Mouse (Mus musculus): ENCODE measurements around the gene Rab4a. TPM values are rescaled to one million over a fixed set of nuclear protein-coding genes. Genes with fewer than 3 reads are reported as not detected.

Rab4a gene
- polyA plus RNA-seq (2015; fragmentation: Illumina TruSeq; extraction: RNeasy Lipid Tissue Mini Kit (QIAGEN cat#74804); ENCODE audit: insufficient read depth, low replicate concordance): 3.2 TPM

GRCm38 (mm10) chr8:123805718-123806373, at the start of gene Rab4a:
TSS of gene Rab4a (plus strand) at chr8:123805985.

GRCm38 (mm10) chr8:123859648-123860259, 54.0 kb downstream of the Rab4a start, which contains the start of gene Ccsap:
TSS of gene Ccsap (minus strand) at chr8:123860209.

Other genes with a start within 250 kb of the Rab4a start
- gene Rhou, start 152.1 kb upstream of the Rab4a start, polyA plus RNA-seq (2015; fragmentation: Illumina TruSeq; extraction: RNeasy Lipid Tissue Mini Kit (QIAGEN cat#74804); ENCODE audit: insufficient read depth, low replicate concordance): 0.55 TPM
- 4.6 TPM for gene Ccsap, start 54.2 kb downstream of the Rab4a start, polyA plus RNA-seq (2015; fragmentation: Illumina TruSeq; extraction: RNeasy Lipid Tissue Mini Kit (QIAGEN cat#74804); ENCODE audit: insufficient read depth, low replicate concordance)
- not detected for gene Acta1, start 88.8 kb downstream of the Rab4a start, polyA plus RNA-seq (2015; fragmentation: Illumina TruSeq; extraction: RNeasy Lipid Tissue Mini Kit (QIAGEN cat#74804); ENCODE audit: insufficient read depth, low replicate concordance)
- gene Nup133, start 143.3 kb downstream of the Rab4a start, polyA plus RNA-seq (2015; fragmentation: Illumina TruSeq; extraction: RNeasy Lipid Tissue Mini Kit (QIAGEN cat#74804); ENCODE audit: insufficient read depth, low replicate concordance): 19.3 TPM
- gene Abcb10, start 177.1 kb downstream of the Rab4a start, polyA plus RNA-seq (2015; fragmentation: Illumina TruSeq; extraction: RNeasy Lipid Tissue Mini Kit (QIAGEN cat#74804); ENCODE audit: insufficient read depth, low replicate concordance): 20.5 TPM
- 24.5 TPM for gene Taf5l, start 215.4 kb downstream of the Rab4a start, polyA plus RNA-seq (2015; fragmentation: Illumina TruSeq; extraction: RNeasy Lipid Tissue Mini Kit (QIAGEN cat#74804); ENCODE audit: insufficient read depth, low replicate concordance)
- gene Urb2, start 215.5 kb downstream of the Rab4a start, polyA plus RNA-seq (2015; fragmentation: Illumina TruSeq; extraction: RNeasy Lipid Tissue Mini Kit (QIAGEN cat#74804); ENCODE audit: insufficient read depth, low replicate concordance): 7.2 TPM

All from spleen, adult 10 weeks (tissue).